Comparison of ENCODE assay signal across 10 mouse cellular contexts in the genomic region with DNA sequence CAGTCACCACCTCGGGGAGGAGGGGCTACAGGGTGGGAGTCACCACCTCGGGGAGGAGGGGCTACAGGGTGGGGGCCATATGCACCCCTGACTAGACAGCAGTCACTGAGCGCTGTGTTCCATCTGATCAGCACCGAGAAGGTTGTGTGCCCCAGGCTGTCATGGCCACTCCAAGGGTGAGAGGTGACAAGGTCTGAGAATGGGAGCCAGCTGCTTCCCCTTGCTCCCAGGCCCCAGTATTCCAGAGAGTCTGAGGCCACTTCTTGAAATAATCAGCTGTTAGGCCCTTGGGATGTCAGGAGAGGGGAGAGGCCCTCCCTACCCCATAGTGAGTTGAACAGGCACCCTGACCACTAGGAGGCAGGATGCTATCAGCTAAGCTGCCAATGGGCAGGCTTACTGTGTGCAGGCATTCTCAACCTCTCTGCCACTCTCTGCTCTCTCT. TPM values are rescaled to one million over a fixed set of nuclear protein-coding genes. Genes with fewer than 3 reads are reported as not detected.
DNase-seq lines count a peak whose midpoint lies in the region; ATAC-seq lines count a peak whose summit lies in the region.
"Had no signal": no experiment of that assay in that cellular context is flagged by ENCODE, and none has a peak within 500 bp of the region (broad histone marks: within the 10 kb centered on the region; RNA-seq: fewer than 3 reads in every experiment).

No protein-coding gene starts in this region.

- H3K27me3 ChIP-seq in lung, embryonic 15.5 days = no peaks in the 10 kb centered on the region
- peaks cover 15% of the 10 kb centered on the region for H3K27me3 ChIP-seq in embryonic facial prominence, embryonic 10.5 days (replicated peaks; ENCODE audit: low read depth, poor library complexity, severe bottlenecking)
- no peaks in the 10 kb centered on the region for H3K27me3 ChIP-seq in midbrain, embryonic 14.5 days (ENCODE audit: control insufficient read depth, insufficient read depth, low read length)
- H3K27me3 ChIP-seq: neural tube, embryonic 12.5 days had no signal

- no peak overlapping the region for H3K27ac ChIP-seq in lung, embryonic 15.5 days
- H3K27ac ChIP-seq in embryonic facial prominence, embryonic 10.5 days (replicated peaks) = no peak overlapping the region
- H3K27ac ChIP-seq in midbrain, embryonic 14.5 days (replicated peaks; ENCODE audit: low read depth, low read length) = no peak overlapping the region
- H3K27ac ChIP-seq: neural tube, embryonic 12.5 days had no signal

- no peaks in the 10 kb centered on the region for H3K36me3 ChIP-seq in lung, embryonic 15.5 days
- H3K36me3 ChIP-seq in embryonic facial prominence, embryonic 10.5 days (replicated peaks) = no peaks in the 10 kb centered on the region
- H3K36me3 ChIP-seq in midbrain, embryonic 14.5 days (ENCODE audit: control insufficient read depth, insufficient read depth, low read length) = no peaks in the 10 kb centered on the region
- H3K36me3 ChIP-seq: neural tube, embryonic 12.5 days had no signal

- H3K4me2 ChIP-seq in lung, embryonic 15.5 days = no peak overlapping the region
- H3K4me2 ChIP-seq in midbrain, embryonic 14.5 days (ENCODE audit: low read length) = no peak overlapping the region
- H3K4me2 ChIP-seq: neural tube, embryonic 12.5 days had no signal

- no peak overlapping the region for H3K4me3 ChIP-seq in lung, embryonic 15.5 days
- H3K4me3 ChIP-seq in embryonic facial prominence, embryonic 10.5 days = no peak overlapping the region
- H3K4me3 ChIP-seq in midbrain, embryonic 14.5 days (replicated peaks; ENCODE audit: low read depth, low read length) = no peak overlapping the region
- H3K4me3 ChIP-seq: neural tube, embryonic 12.5 days had no signal

- H3K9ac ChIP-seq in lung, embryonic 15.5 days = no peak overlapping the region
- H3K9ac ChIP-seq in midbrain, embryonic 14.5 days (replicated peaks; ENCODE audit: low read length) = no peak overlapping the region
- H3K9ac ChIP-seq: neural tube, embryonic 12.5 days had no signal

- DNase-seq in frontal cortex, postnatal 10 days (ENCODE audit: low spot score in 2 of 2) = no peak
- DNase-seq in lung, postnatal 36 days = no peak
- peak; percentile 56 for DNase-seq in embryonic facial prominence, embryonic 10.5 days (ENCODE audit: low spot score)
- DNase-seq in midbrain, embryonic 14.5 days = peak; percentile 27
- DNase-seq in urinary bladder, postnatal 36 days (ENCODE audit: low spot score in 2 of 2) = no peak

- ATAC-seq in frontal cortex, adult (ENCODE audit: low TSS enrichment) = peak; percentile 82
- peak; percentile 53 for ATAC-seq in lung, embryonic 15.5 days (ENCODE audit: borderline replicate concordance, extremely low read depth, low FRiP score, low TSS enrichment)
- 0 out of 2 replicates have a peak, but pooled peaks have one; percentile 14 for ATAC-seq in midbrain, embryonic 14.5 days (ENCODE audit: low FRiP score, low TSS enrichment)
- no peak for ATAC-seq in granulocyte monocyte progenitor cell, adult 5-6 weeks (replicated peaks; ENCODE audit: poor library complexity, severe bottlenecking)

- no peaks in the 10 kb centered on the region for H3K9me3 ChIP-seq in lung, embryonic 15.5 days
- no peaks in the 10 kb centered on the region for H3K9me3 ChIP-seq in embryonic facial prominence, embryonic 10.5 days
- H3K9me3 ChIP-seq in midbrain, embryonic 14.5 days (ENCODE audit: control insufficient read depth, low read length) = no peaks in the 10 kb centered on the region
- H3K9me3 ChIP-seq: neural tube, embryonic 12.5 days had no signal

- no peaks in the 10 kb centered on the region for H3K4me1 ChIP-seq in lung, embryonic 15.5 days
- peaks cover 22% of the 10 kb centered on the region for H3K4me1 ChIP-seq in embryonic facial prominence, embryonic 10.5 days
- no peaks in the 10 kb centered on the region for H3K4me1 ChIP-seq in midbrain, embryonic 14.5 days (ENCODE audit: control insufficient read depth, insufficient read depth, low read length)
- H3K4me1 ChIP-seq: neural tube, embryonic 12.5 days had no signal

- WGBS in lung, embryonic 15.5 days = 35% methylated on average over 4 of the region's 4 CpGs
- 33% methylated on average over 4 of the region's 4 CpGs for WGBS in embryonic facial prominence, embryonic 10.5 days
- WGBS in midbrain, embryonic 14.5 days = 48% methylated on average over 4 of the region's 4 CpGs

RNA-seq across cellular contexts. Expression of a gene that starts 46.8 kb away (rescaled TPM):
- polyA plus RNA-seq in lung, embryonic 15.5 days (2015; fragmentation: Nextera tagmentation; extraction: Ambion mirVana) = not detected in 2 replicates
- 0.18 TPM in 1 of 2 replicates, not detected in the other for polyA plus RNA-seq in embryonic facial prominence, embryonic 10.5 days (2016; fragmentation: Nextera tagmentation; extraction: Ambion mirVana)
- polyA plus RNA-seq in midbrain, embryonic 14.5 days (2014; fragmentation: Nextera tagmentation; extraction: Ambion mirVana) = 0.36 TPM in 1 of 2 replicates, not detected in the other
- total RNA-seq in granulocyte monocyte progenitor cell, adult 5-6 weeks (2014; fragmentation: Nextera tagmentation) = 1.4 and 4.7 TPM in 2 replicates
- not detected in 2 replicates for total RNA-seq in granulocyte monocyte progenitor cell, adult 5-6 weeks (2017)
- polyA plus RNA-seq: heart, embryonic 16.5 days had no signal

Comparison
In these comparisons a context has a peak if more than half of its experiments do, and no peak if none do; other contexts are left out.
1. DNase-seq: peak in embryonic facial prominence, embryonic 10.5 days (single experiment) and midbrain, embryonic 14.5 days (single experiment); none in frontal cortex, postnatal 10 days (0 of 2), lung, postnatal 36 days (single experiment) and urinary bladder, postnatal 36 days (0 of 2).